Mouse (Mus musculus): ENCODE measurements at regions not wholly inside any gene's neighbourhood (a gene's known extent, or its start where the extent isn't known, plus 50 kb on each side); places are given as distances from the start of the nearest gene placed in this dataset.

- no peak for TF ChIP-seq CTCF (IDR thresholded peaks at IDR 0.05; ENCODE audit: low read depth, low read length)
- no peak for TF ChIP-seq POLR2A (IDR thresholded peaks at IDR 0.05; ENCODE audit: extremely low read depth, insufficient read depth, low read length)
These were observed 336.4 kb upstream of the Ptger4 start for GRCm38 (mm10) chr15:5580416-5580815.
